Mouse (Mus musculus) forebrain, embryonic 11.5 days (tissue): ENCODE measurements around the gene Acot11. TPM values are rescaled to one million over a fixed set of nuclear protein-coding genes. Genes with fewer than 3 reads are reported as not detected.

ENCODE experiments used
- ATAC-seq: fragments of 200-750 bp; cut with Nextera tagmentation; replicated peaks from 2 replicates; pipeline ENCODE4 v1.8.0; 2017; ENCODE audit warnings: moderate TSS enrichment; ENCODE audit not compliant: low FRiP score
- DNase-seq: peaks from one replicate; pipeline ENCODE4 v3.0.0-alpha.2; 2017; ENCODE audit warnings: low spot score
- H3K27ac ChIP-seq: fragments of 300-500 bp; sonication (generic); 2 replicates; pipeline ENCODE4 v1.5.1; 2014; ENCODE audit warnings: low read depth, low read length
- H3K27me3 ChIP-seq: fragments of 300-500 bp; sonication (generic); 2 replicates; pipeline ENCODE4 v1.6.1; 2014; ENCODE audit warnings: mild to moderate bottlenecking, low read length, mixed read lengths; ENCODE audit not compliant: control insufficient read depth, insufficient read depth
- H3K36me3 ChIP-seq: fragments of 300-500 bp; sonication (generic); 2 replicates; pipeline ENCODE4 v1.6.1; 2014; ENCODE audit warnings: mild to moderate bottlenecking, low read length, moderate library complexity, mixed read lengths; ENCODE audit not compliant: control insufficient read depth, insufficient read depth
- H3K4me1 ChIP-seq: fragments of 300-500 bp; sonication (generic); replicated peaks from 2 replicates; pipeline ENCODE4 v1.6.1; 2014; ENCODE audit warnings: low read length, mixed read lengths; ENCODE audit not compliant: control insufficient read depth, insufficient read depth
- H3K4me2 ChIP-seq: fragments of 300-500 bp; sonication (generic); 2 replicates; pipeline ENCODE4 v1.6.1; 2014; ENCODE audit warnings: low read depth, mild to moderate bottlenecking, low read length, moderate library complexity, mixed read lengths; ENCODE audit not compliant: severe bottlenecking
- H3K4me3 ChIP-seq: fragments of 300-500 bp; sonication (generic); 2 replicates; pipeline ENCODE4 v1.5.1; 2014; ENCODE audit warnings: low read depth, low read length
- H3K9ac ChIP-seq: fragments of 300-500 bp; sonication (generic); 2 replicates; pipeline ENCODE4 v1.6.1; 2014; ENCODE audit warnings: low read length
- H3K9me3 ChIP-seq: fragments of 300-500 bp; sonication (generic); 2 replicates; pipeline ENCODE4 v1.6.1; 2016; ENCODE audit warnings: low read length, mixed read lengths; ENCODE audit not compliant: control insufficient read depth
- WGBS: fragments of 180-500 bp; shearing (Covaris S2); extraction: QIAGEN DNeasy Blood & Tissue Kit; methylation state at CpG from one replicate; pipeline ENCODE4 v1.1.7; 2014; 5-methylcytosine and 5-hydroxymethylcytosine counted together
- polyA plus RNA-seq: library from polyadenylated mRNA; unstranded; fragments of >200 nt; fragmentation: Nextera tagmentation; extraction: Ambion mirVana; gene quantifications from 2 replicates; pipeline ENCODE4 v1.2.1, GENCODE M21; 2014

Acot11 gene
- 1.6 and 1.8 TPM in 2 replicates for polyA plus RNA-seq

- Histone ChIP-seq H3K4me2 (peak within 1 kb of the TSS; percentile 19; the same call in 1 of the 2 replicates), H3K9me3 (no peaks in the 10 kb centered on the region), H3K4me3 (no peak within 1 kb of the TSS), H3K9ac (peak within 1 kb of the TSS; percentile 5), H3K27me3 (no peaks in the 10 kb centered on the region; the same call in 1 of the 2 replicates), H3K27ac (no peak within 1 kb of the TSS), H3K36me3 (no peaks in the 10 kb centered on the region), H3K4me1 (peaks cover 3% of the 10 kb centered on the region; the same call in 1 of the 2 replicates)
- ATAC-seq, result no peak
- peak; percentile 69 for DNase-seq
- 6% methylated on average over 23 of the region's 23 CpGs for WGBS
These were observed at the start of gene Acot11 for GRCm38 (mm10) chr4:106804910-106805274. Acot11 (minus strand) TSS chr4:106804998.

DNA sequence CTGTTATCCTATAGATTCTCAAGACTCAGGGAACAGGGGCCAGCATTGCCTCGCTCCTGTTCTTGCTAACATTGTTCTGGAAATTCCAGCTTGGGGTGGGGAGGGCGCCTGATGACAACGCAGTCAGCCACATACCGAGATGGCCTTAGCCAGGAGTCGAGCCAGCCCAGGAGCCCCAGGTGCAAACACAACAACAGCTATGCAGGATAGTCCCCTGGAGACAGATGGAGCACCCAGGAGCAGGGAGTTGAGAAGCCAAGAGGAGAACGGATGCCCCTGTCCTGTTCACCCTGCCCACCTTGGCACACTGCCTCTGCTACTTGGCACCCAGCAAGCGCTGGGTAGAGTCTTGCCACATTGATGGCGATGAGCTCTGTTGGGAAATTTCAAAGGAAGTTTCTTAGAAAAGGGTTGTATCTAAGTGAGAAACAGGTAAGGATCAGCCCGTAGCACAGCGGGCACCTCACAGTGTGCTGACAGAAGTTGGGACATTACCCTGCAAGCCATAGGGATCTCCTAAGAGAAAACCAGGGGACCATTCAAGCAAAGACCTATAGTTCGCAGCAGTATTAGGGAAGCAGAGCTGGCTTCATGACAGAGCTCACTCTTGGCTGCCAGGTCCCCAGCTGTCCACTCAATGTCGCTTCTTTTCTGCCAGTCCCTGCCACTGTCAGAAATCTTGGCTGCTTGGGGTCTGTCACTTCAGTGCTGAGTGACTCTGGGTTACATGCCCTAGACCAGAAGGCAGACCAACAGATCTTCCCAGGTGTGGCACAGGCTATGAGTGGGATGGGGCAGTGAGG, 43.7 kb upstream of the Acot11 start:
- peak; percentile 11; the same call in 1 of the 2 replicates for ATAC-seq
- Histone ChIP-seq H3K36me3 (no peaks in the 10 kb centered on the region), H3K4me1 (peaks cover 12% of the 10 kb centered on the region), H3K9me3 (no peaks in the 10 kb centered on the region), H3K9ac (no peak overlapping the region), H3K4me2 (no peak overlapping the region), H3K27me3 (no peaks in the 10 kb centered on the region), H3K27ac (peak overlapping the region; percentile 64), H3K4me3 (no peak overlapping the region)
- 50% methylated on average over 12 of the region's 12 CpGs for WGBS
- no peak for DNase-seq

DNA sequence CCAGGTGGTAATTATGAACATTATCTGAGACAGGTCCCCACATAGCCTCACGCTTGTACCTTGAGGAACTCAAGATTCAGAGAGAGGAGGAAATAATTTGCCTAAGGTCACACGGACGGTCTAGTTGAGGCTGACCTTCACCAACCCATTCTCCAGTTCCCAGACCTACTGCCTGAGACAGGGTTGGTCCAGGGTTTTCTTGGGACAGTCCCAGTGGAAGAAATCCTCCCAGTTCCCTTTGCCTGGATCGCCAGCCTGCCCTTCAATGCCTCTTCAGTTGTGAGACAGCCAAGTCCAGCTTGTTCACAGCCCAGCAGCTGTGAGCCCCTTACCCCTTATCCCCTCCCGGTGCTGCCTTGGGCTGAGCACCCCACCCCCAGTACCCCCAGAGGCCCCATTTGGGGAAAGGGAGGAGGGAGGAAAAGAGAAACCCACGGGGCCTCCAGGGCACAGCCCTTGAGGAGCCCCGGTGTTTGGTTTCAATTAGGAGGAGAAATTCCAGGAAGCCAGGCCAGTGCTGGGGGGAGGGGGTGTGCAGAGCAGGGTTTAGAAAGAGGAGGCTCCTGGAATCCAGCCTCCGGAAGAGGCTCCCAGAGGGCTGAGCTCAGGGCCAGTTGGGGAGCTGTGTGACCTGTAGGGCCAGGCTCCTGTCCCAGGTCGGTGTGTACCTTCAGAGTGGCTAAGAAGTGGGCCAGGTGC, 42.9 kb upstream of the Acot11 start:
- Histone ChIP-seq H3K4me2 (peak overlapping the region; percentile 32; the same call in 1 of the 2 replicates), H3K36me3 (no peaks in the 10 kb centered on the region), H3K4me1 (peaks cover 12% of the 10 kb centered on the region), H3K27ac (peak overlapping the region; percentile 64), H3K9ac (peak overlapping the region; percentile 41), H3K9me3 (no peaks in the 10 kb centered on the region), H3K4me3 (no peak overlapping the region), H3K27me3 (no peaks in the 10 kb centered on the region)
- peak; percentile 77 for ATAC-seq
- WGBS, result 12% methylated on average over 9 of the region's 9 CpGs
- peak; percentile 83 for DNase-seq

DNA sequence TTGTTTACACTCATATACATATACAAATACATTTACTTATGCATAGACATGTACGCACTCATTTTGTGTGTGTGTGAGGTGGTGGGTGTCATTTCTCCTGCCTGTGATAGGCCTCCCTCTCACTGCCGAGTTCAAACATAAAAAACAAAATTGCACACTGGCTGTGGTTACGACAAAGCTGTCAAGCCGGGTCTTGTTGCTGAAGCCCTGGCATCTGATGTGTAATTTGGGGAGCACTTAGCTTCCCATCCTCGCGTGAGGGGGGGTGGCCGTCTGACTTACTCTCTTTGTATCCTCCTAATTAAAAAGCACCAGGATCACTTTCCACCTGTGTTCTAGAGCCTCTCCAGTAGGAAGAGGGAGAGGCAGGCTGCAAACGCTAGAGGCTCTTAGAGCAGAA, 37.8 kb upstream of the Acot11 start:
- no peak overlapping the region for H3K4me2 ChIP-seq
- no peak overlapping the region for H3K27ac ChIP-seq
- H3K9ac ChIP-seq, result no peak overlapping the region
- 50% methylated on average over 8 of the region's 8 CpGs for WGBS
- H3K36me3 ChIP-seq, result no peaks in the 10 kb centered on the region
- no peak for ATAC-seq
- peaks cover 29% of the 10 kb centered on the region for H3K4me1 ChIP-seq
- DNase-seq, result no peak
- no peaks in the 10 kb centered on the region for H3K27me3 ChIP-seq
- no peak overlapping the region for H3K4me3 ChIP-seq
- H3K9me3 ChIP-seq, result no peaks in the 10 kb centered on the region

DNA sequence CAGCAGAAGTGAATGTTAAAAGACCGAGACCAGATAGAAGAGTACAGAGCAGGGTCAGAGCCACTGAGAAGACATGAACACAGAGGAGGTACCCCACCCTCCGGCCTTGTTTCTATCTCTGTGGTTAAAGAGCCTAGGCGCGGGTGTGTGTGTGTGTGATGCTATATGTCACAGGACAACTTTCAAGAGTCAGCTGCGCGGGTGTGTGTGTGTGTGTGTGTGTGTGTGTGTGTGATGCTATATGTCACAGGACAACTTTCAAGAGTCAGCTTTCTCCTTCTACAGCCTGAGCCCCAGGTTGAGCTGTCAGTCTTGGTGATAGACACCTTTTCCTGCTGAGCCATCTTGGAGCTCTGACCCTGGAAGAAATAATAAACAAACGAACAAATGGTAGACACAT, 37.1 kb upstream of the Acot11 start:
- no peak overlapping the region for H3K4me3 ChIP-seq
- H3K9ac ChIP-seq, result no peak overlapping the region
- WGBS, result 74% methylated on average over 7 of the region's 7 CpGs
- peaks cover 29% of the 10 kb centered on the region for H3K4me1 ChIP-seq
- ATAC-seq (no peak), DNase-seq (no peak)
- no peak overlapping the region for H3K4me2 ChIP-seq
- no peaks in the 10 kb centered on the region for H3K36me3 ChIP-seq
- no peaks in the 10 kb centered on the region for H3K9me3 ChIP-seq
- peaks cover under 1% of the 10 kb centered on the region; the same call in 1 of the 2 replicates for H3K27me3 ChIP-seq
- H3K27ac ChIP-seq, result peak overlapping the region; percentile 99; the same call in 1 of the 2 replicates

DNA sequence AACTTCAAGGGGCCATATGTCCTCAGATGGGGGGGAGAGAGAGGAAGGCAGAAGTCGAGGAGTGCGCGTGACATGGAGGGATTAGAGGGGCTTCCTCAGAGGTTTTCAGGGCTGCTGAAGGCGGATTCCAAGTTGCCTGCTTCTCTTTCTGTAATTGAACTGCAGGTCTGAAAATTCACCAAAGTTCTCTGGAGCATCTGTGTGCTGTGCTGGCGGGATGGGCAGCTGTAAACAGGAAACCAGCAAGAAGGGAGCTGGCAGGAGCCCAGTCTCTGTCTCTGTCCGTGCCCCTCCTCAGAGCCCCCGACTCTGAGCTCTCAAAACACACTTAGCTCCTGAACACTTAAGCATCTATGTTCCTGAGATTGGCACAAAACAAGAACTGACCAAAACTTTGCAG, 36.5 kb upstream of the Acot11 start:
- WGBS, result 8% methylated on average over 7 of the region's 7 CpGs
- Histone ChIP-seq H3K9ac (peak overlapping the region; percentile 86), H3K27me3 (peaks cover 5% of the 10 kb centered on the region; the same call in 1 of the 2 replicates), H3K9me3 (no peaks in the 10 kb centered on the region), H3K4me1 (peaks cover 29% of the 10 kb centered on the region), H3K4me2 (0 out of 2 replicates have a peak overlapping the region, but pooled peaks have one; percentile 15), H3K27ac (peak overlapping the region; percentile 99), H3K4me3 (no peak overlapping the region), H3K36me3 (no peaks in the 10 kb centered on the region)
- ATAC-seq, result no peak
- DNase-seq, result no peak

DNA sequence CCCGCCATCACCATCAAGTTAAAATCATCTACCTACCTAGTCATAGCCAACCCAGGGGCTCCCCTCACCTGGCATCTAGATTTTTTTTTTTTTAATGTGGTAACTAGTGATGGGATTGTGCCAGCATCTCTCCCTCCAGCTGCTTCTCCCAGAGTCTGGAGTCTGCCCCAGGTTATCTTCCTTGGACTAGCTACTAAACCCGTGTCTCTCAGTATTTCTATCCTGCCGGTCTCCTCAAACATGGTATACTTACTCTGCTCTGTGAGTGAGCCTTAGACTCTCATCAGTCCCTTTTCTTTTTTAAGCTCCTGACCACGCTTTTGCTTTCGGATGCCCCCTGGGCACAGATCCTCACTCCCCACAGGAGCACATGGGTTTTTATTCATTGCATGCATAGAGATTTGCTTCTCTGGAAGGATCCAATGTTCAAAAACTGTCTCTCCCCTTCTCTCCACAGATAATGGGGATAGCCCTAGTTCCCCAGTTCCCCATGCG, 35.9 kb upstream of the Acot11 start:
- H3K27me3 ChIP-seq, result peaks cover 5% of the 10 kb centered on the region; the same call in 1 of the 2 replicates
- WGBS, result 8% methylated on average over 6 of the region's 6 CpGs
- peak overlapping the region; percentile 86 for H3K9ac ChIP-seq
- H3K36me3 ChIP-seq, result no peaks in the 10 kb centered on the region
- H3K4me1 ChIP-seq, result peaks cover 29% of the 10 kb centered on the region
- peak overlapping the region; percentile 100 for H3K4me2 ChIP-seq
- DNase-seq (no peak), ATAC-seq (no peak)
- peak overlapping the region; percentile 51 for H3K4me3 ChIP-seq
- peak overlapping the region; percentile 99 for H3K27ac ChIP-seq
- H3K9me3 ChIP-seq, result no peaks in the 10 kb centered on the region

GRCm38 (mm10) chr4:106839964-106840611, 35.3 kb upstream of the Acot11 start:
- peaks cover 5% of the 10 kb centered on the region; the same call in 1 of the 2 replicates for H3K27me3 ChIP-seq
- WGBS, result under 1% methylated on average over 34 of the region's 51 CpGs
- H3K4me3 ChIP-seq, result peak overlapping the region; percentile 51

More at GRCm38 (mm10) chr4:106839964-106840611, 35.3 kb upstream of the Acot11 start:
- DNase-seq (peak; percentile 98), ATAC-seq (peak; percentile 60)
- H3K9me3 ChIP-seq, result no peaks in the 10 kb centered on the region
- H3K4me2 ChIP-seq, result peak overlapping the region; percentile 100
- no peaks in the 10 kb centered on the region for H3K36me3 ChIP-seq
- peak overlapping the region; percentile 99 for H3K27ac ChIP-seq
- H3K9ac ChIP-seq, result peak overlapping the region; percentile 86
- peaks cover 29% of the 10 kb centered on the region for H3K4me1 ChIP-seq
